Mouse (Mus musculus) layer of hippocampus, adult 9-11 months (tissue): ENCODE results near the gene Setx.
A peak's percentile ranks its signal among the peaks of the same experiment; 100 is the strongest.
"Not testable (repeated sequence)": the region's sequence is repeated elsewhere in the genome, so short reads cannot be mapped to it uniquely, and the experiment has no call there.

Experiments
- DNase-seq: peaks from one replicate; pipeline ENCODE4 v3.0.0; 2022

The Setx gene

DNA sequence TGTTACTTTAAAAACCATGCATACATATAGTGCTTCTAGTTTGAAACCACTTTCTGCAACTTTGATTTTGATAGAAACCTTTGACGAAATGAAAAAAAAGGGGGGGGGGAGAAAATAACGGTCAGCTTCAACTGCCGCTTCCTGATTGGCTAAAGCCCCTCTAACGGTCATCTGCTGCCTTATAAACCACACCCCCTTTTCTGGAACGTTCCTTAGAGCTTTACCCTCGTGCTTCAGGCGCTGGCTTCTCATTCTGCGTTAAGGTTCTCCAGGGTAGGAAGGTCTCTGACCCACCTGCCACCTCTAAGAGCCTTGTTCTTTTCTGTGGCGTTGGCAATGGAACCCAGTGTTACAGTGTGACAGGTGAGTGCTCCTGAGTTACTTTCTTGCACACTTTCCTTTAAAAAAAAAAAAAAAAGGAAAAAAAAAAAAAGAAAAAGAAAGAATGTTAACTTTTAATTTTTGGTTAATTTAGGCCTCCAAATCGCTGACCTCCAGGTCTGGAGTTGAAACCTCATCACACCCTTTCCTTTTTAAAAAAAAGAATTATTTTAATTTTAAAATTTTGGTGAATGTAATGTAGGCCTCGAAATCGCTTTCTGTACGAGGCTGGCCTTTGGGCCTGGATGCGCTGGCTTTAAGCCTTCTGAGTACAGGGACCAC is at the start of gene Setx:
Gene Setx (plus strand): TSS at position 275 of the 663 bp plus-strand sequence.
- DNase-seq, result no peak

DNA sequence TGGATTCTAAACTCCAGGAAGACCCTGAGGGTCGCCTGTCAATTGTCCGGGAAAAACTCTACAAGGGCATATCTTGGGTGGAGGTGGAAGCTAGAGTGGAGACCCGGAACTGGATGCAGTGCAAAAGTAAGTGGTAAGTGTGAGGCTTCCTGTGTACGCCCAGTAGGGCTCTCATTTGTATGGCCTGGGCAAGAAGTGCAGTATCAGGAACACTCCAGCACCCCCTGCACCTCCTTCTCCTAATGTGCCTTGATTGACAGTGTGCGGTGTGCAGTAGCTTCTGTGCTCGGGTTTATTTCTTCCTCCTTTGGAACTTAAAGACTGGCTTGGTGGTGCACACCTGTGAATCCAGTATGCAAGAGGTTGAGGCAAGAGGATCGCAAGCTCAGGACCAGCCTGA is 49.3 kb upstream of the Setx start:
- DNase-seq, result no peak

DNA sequence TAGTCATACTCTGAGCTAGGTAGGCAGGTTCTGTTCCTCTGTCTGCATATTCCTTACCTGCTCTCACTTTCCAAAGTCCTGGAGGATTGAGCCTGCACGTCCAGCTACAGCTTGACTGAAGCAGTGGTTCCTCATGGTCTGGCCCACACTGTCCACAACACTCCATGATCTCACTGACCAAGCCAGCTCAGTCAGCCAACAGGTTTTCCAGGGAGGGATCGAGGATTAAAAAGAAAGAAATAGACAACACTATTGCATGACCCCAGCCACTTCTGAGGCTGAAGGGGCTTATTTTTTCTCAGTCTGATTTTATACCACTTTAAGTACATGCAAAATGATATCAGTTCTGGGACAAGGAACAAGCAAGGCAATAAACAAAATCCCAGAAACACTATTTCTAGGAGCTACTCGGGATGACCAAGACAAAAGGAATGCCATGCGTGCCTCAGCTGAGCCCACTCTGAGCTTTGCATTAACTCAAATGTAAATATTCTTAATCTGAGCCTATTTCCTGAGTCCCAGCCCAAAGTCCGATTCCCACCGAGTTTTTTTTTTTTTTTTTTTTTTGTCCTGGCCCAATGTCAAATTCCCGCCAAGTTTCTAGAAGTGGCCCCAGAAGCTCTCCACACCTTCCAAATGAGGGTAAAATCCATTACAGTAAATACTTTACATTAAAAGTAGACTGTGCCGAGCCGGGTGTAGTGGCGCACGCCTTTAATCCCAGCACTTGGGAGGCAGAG is 48.5 kb upstream of the Setx start:
- DNase-seq, result no peak

DNA sequence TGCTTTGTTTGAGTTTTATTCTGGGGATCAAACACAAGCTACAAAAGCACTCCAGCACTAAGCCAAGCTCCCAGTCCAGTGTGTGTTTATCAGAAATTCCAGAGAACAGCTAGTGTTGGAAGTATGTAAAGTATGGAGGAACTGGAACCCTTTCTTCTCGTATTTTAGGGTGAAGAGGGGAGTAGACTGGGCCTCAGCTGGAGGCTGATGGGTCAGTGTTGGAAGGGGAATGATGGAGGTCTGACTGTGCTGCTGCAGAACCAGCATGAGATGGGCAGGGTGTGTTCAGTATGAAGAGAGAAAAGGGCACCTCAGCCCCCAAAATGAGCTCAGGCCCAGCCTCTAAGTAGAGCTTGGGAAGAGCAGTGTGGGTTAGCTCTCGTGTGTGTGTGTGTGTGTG is 47.8 kb upstream of the Setx start:
- DNase-seq, result no peak

DNA sequence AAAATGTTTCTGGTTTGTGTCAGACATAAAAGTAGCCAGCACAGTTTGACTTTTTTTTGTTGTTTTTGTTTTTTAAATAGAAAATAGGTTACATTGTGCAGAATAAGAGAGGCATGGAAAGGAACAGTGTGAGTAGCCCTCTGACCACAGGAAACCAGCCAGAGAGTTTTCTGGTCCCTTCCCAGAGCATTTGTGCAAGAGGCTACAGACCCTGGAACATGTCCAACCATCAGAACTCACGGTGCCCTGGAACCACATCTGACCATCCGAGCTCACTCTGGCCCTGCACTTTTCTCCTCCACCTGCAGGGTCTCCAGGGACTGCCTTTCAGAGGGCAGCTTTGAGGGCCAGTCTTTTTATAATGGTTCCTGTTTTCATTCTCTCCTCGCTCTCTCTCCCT is 42.0 kb upstream of the Setx start:
- no peak for DNase-seq

DNA sequence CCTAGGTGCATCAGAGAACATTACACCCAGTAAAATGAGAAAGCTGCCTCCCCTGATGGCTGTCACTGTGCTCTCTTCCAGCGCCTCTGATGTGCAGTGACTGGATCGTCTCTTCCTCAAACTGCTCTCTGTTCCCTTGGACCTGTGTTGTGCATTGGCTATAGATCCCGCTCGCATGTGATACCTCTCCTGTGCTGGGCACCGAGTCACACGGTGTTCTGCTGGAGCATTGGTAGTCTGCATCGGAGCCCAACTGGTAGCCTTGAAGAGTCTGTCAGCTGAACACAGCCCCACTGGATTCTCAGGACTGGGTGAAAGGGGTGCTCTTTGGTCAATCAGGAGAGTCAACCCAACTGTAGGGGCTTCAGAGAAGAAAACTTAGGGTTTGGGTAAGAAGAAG is 38.0 kb upstream of the Setx start:
- no peak for DNase-seq

DNA sequence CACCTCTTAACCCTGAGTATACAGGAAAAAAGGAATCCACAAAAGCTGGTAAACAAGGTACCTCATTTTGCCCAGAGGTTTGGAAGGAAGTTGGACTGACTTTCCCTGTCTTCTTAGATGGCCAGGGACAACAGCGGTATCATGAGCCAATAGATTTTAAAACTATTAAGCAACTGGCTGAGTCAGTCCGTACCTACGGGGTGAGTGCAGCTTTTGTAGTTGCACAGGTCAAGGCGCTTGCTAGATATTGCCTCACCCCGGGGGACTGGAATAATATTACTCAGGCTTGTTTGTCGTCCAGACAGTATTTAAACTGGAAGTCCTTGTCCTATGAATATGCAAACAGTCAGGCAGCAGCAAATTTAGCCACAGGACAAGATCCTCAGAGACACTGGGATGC is 34.7 kb upstream of the Setx start:
- DNase-seq, result not testable (repeated sequence)

DNA sequence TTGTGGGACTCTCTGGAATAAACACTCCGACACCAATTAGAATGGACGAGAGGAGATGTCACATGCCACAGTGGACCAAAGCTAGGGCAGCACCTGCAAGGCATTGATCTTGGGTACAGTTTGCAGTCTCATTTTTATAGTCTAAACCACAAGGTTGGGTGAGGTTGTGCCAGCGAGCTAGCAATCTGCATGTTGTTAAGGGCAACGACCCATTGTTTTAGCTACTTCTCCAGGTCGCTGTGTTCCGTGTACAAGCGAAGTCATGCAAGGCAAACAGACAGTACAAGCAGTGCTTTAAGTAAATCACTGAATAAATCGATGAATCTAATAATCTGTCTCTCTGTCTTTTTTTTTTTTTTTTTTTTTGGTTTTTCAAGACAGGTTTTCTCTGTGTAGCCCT is 28.3 kb upstream of the Setx start:
- DNase-seq, result no peak

DNA sequence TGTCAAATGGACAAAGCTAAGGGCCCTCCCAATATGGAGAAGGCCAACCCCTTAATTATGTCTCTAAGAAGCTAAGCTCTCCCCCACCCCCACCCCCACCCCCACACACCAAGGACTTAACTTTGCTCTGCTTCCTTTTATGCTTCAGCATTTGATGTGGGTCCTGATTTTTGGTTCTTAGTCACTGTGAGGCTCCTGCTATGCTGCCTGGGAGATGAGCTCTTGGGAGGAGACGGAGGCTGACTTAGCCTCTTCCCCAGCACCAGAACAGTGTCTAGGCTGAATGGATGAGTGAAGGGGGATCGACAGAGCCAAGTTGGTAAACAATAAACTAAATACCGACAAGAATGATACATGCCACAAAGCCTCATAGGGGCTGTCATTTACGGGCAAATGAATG is 27.2 kb upstream of the Setx start:
- DNase-seq, result no peak

DNA sequence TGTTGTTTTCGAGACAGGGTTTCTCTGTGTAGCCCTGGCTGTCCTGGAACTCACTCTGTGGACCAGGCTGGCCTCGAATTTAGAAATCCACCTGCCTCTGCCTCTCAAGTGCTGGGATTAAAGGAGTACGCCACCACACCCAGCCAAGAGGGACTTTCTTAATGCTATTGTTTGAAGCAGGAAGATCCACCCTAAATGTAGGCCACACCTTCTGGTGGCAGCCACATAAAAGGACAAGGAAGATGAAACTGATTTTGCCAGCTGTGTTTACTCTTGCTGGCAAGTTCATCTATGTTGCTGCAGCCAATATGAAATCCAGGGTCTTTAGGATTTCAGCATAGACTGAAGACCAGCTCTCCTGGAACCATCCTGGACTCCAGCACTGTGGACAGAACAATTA is 26.5 kb upstream of the Setx start:
- DNase-seq, result no peak

DNA sequence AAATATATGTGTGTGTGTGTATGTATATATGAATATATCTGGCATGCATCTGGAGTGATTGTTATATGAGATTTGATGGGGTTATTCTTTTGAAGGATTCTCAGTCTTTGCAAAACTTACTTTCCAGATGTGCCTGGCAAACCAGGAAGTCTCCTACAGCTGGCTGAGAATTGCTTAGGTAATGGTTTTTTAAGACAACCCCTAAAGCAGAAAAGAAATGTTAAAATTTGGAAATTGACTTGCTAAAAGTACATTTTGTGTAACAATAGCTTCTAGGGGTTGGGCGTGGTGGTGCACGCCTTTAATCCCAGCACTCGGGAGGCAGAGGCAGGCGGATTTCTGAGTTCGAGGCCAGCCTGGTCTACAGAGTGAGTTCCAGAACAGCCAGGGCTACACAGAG is 26.0 kb upstream of the Setx start:
- DNase-seq, result not testable (repeated sequence)

DNA sequence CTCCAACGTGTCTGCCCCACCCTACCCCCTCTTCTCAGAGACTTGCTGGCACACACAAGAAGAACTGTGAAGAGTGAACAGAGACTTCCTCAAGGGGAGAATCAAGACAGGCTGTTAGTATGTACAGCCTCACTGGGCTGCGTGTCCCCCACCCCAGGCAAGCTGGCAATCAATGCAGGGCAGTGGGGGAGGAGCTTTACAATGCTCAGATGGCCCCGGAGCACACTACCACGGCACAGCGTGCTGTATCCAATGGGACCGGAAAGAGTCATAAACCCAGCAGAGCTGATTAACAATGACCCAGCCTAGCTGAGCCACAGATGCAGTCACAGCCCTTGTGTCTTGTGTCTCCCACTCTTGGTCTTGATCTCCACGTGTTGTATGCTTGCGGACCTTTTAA is 25.2 kb upstream of the Setx start:
- DNase-seq, result no peak

DNA sequence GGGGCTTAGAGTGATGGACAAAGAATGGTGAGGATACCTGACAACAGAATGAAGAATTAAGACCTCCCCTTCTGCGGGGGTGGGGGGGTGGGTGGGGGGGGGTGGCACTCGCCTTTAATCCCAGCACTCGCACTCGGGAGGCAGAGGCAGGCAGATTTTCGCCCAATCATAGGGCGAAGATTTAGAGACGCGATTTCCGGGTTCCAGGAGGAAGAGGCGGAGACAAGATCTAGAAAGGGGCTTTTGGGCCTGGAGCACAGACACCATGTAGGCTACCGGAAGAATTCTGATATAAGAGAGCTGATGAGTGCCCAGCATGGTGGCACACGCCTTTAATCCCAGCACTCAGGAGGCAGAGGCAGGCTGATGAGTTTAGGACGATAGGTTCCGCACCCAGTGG is 24.3 kb upstream of the Setx start:
- DNase-seq, result no peak

DNA sequence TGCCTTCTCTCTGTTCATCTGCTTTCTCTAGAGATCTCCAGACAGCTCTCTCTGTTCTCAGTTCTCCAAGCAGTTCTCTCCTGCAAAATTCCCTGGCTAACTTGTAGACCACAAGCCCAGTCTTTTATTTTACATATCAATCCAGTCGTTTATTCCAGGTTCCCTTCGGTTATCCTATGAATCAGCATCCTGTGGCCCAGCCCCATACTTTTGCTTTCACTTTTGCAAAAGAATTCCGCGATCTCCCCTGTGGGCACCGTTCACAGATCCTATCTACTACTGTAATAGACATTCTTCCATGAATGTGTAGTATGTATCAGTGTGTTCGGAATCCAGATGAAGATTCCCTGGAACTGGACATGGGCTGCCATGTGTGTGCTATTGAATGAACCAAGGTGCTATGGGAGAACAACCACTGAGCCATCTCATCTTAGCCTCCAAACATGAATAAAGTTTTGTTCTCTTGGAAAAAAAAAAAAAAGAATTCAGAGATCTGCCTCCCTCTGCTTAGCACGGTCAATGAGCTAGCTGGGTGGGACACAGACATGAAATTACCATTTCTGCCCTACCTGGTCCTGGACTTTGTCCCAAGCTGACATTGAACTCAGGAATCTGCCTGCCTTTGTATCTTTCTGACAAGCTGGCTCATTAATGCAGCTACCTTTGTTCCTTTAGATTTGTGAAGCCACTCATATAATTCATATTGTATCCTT is 23.0 kb upstream of the Setx start:
- DNase-seq, result no peak

DNA sequence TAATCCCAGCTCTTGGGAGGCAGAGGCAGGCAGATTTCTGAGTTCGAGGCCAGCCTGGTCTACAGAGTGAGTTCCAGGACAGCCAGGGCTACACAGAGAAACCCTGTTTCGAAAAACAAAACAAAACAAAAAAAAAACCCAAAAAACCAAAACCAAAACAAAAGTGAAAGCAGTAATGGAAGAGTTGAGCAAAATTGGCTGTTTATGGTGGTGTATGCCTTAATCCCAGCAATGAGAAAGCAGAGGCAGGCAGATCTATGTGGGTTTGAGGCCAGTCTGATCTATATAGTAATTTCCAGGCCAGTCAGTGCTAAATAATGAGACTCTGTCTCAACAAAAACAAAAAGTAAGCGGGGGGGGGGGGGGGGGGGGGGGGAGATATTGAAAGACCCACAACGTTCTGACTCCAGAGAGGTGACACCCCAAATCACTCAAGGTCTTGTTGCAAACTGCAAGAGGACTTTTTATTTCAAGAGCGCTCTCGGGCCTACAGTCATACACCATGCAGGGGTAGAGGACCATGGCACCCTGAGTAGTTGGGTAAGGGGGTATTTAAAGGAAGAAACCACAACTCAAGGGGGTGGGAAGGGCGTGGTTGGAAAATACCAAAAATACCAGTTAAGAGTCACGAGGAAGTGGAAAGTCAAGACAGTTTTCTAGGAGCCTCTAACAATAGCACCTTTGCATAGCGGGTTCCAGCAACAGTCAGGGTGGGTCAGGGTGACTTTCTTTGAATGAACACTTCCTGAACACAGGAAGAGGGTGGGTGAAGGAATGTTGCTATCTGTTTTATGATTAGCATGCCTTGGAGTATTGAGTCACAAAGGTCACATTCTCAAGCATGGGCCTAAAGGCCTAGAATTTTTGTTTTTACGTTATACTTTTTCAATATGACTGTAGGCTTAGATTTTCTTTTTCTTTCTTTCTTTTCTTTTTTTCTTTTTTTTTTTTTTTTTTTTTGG is 21.3 kb upstream of the Setx start:
- not testable (repeated sequence) for DNase-seq

DNA sequence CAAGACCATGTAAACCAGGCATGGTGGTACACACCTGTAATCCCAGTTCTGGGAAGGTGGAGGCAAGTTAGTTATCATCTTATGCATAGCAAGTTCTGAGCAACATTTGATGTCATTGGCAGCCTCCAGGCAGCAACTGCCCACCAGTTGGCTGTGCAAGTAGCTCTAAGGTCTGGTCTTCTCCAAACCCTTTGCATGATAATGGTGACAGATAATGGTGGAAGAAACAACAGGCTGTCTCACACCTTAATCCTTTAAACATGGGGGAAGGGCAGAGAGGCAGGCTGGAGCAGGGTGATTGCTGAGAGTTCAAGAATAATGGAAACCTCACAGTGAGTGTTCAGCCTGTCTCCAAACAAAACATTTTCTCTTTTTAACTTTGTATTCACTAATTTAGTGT is 3.0 kb upstream of the Setx start:
- no peak for DNase-seq

DNA sequence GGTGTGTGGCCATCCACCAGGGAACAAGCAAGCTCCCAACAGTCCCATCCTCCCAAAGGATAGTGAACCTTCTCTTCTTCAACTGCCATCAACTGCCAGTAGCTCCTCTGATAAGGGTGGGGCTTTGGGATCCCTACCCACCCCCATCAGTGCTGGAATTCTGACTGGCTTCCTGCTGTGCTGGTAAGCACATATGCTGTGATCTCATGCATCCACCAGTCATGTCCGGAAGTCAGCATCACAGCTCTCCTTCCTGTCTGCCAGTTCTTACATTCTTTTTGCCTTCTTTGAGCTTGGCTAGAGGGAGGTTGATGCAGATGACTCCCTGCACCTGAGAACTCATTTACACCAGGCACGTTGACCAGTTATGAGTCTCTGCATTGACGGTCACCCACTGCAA is 1.5 kb upstream of the Setx start:
- DNase-seq, result no peak

DNA sequence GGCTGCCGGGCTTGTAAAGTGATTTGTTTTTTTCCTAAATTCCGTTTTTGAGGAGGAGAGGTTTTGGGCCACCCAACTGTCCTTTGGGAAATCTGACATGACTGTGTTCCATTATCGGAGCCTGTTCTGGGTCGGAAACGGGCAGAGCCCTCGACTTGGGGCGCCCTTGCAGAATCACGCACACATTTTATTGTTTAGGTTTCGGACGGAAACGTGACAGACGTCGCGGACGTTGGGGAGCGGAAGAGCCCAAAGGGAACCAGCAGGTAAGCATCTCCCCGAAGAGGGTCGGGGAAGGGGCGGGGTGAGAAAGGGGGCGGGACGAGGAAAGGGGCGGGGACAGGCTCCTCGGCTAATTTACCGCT is 572 bp downstream of the Setx start:
- no peak for DNase-seq

DNA sequence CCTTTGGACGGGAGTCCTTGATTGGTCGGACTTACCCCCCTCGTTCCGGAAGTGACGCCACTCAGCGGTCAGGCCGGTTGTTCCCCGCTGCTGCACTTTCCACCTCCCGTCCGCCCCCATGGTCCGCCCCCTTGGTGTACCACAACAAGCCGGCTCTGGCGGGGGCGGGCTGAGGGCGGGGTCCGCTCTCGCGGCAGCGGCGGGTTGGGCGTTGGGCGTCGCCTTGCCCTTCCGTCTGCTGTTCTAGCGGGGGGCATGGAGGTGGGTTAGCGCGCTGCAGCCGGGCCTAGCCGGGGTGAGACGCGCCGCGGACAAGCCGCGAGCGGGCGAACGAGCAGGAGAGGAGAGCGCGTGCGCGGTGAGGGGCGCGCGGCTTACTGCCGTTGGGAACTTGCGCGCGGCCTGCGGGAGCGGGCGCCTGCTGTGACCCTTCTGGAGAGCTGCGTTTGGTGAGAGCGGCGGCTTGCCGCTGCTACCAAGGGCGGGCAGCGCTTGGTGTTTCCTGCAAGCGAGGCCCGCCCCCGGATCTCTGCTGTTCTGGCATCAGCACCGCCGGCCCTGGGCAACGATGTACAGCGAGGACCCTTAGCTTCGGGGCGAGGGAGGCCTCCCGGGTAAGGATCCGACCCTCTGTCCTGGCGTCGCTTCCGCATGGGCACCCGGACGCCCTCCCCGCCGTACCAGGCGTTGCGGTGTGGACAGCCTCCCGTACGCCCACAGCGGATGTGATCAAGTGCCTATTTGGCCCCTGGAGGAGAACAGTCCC is 1.1 kb downstream of the Setx start:
- peak; percentile 98 for DNase-seq

DNA sequence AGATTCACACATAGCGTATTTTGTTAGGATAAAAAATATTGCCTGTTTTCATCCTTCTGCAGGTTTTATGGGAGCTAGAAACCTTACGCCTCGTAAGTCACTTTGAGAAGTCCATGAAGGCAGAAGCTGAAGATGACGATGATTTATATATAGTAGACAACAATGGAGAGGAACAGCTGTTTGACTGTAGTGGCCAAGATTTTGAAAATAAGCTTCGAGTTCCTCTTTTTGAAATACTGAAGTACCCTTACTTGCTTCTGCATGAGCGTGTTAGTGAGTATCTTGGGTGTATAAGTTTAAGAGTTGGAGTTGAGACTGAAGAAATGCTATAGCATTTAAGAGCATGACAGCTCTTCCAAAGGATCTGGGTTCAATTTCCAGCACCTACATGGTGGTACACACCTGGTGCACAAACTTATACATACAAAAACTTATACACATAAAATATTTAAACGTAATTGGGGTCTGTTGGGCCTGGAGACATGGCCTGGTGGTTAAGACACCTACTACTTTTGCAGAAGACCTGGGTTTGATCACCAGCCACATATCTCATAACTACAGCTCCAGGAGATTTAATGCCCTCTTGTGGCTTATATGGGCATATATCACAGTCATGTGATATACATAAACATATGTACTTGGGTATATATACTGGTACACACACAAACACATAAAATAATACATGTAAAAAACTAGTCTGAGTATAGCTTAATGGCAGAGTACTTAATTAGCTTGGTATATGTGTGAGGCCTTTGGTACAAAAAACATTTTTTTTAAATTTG is 6.3 kb downstream of the Setx start:
- DNase-seq, result no peak

DNA sequence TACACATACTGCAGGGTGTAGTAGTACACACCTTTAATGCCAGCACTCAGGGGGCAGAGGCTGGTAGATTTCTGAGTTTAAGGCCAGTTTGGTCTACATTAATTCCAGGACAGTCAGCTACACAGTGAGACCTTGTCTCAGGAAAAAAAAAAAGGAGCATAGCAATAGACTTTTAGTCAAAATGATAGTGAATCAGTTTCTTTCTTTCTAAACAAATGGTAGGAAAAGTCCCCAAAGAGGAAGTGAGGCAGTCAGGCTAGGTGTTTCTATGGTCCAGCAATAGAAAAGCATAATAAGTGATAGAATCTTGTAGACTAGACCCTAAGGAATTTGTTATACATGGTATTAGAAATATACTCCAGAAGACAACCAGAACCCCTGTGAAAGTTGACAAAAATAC is 11.2 kb downstream of the Setx start:
- no peak for DNase-seq

DNA sequence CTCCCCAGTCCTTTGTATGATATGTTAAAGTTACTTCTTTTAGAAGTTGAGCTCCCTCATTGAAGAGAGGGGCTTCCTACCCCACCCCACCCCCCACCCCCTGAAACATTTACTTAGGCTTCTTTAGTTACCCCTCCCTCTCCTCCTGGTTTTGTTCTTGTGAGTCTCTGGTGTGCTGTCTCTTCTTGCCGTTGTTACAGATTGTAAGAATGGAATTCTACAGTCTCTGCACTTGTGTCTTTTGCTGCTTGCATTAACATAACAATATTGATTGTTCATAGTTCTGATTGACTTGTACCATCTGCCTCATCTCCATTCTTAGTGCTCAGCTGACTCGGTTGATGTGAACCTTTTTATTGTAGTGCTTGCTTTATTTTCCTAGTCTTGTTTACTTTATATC is 28.0 kb downstream of the Setx start:
- no peak for DNase-seq
